Comparison of ENCODE assay signal across 15 mouse cellular contexts in genomic region chr2:32572196-32572595, GRCm38 (mm10). TPM values are rescaled to one million over a fixed set of nuclear protein-coding genes. Genes with fewer than 3 reads are reported as not detected.
DNase-seq lines count a peak whose midpoint lies in the region; ATAC-seq and TF ChIP-seq lines count a peak whose summit lies in the region.
"Had no signal": no experiment of that assay in that cellular context is flagged by ENCODE, and none has a peak within 500 bp of the region (broad histone marks: within the 10 kb centered on the region; RNA-seq: fewer than 3 reads in every experiment).

No protein-coding gene starts in this region.

- TF ChIP-seq EP300 in liver, postnatal 0 days (IDR thresholded peaks at IDR 0.05; ENCODE audit: low read depth), result no peak

- peaks cover 25% of the 10 kb centered on the region for H3K4me1 ChIP-seq in hindbrain, embryonic 12.5 days
- peaks cover 14% of the 10 kb centered on the region for H3K4me1 ChIP-seq in hindbrain, embryonic 16.5 days (ENCODE audit: control insufficient read depth, insufficient read depth, low read depth, low read length)
- H3K4me1 ChIP-seq in G1E (ENCODE audit: insufficient read depth, low read depth, low read length), result peaks cover 36% of the 10 kb centered on the region
- peaks cover 31% of the 10 kb centered on the region for H3K4me1 ChIP-seq in hindbrain, embryonic 13.5 days (replicated peaks)
- peaks cover 15% of the 10 kb centered on the region; the same call in 1 of the 2 replicates for H3K4me1 ChIP-seq in liver, postnatal 0 days (ENCODE audit: insufficient read depth)

- DNase-seq in G1E (ENCODE audit: low spot score), result no peak
- no peak for DNase-seq in liver, postnatal 0 days
- DNase-seq in gastrocnemius, postnatal 14 days, result no peak
- DNase-seq in thymus, postnatal 14 days, result no peak
- DNase-seq: cerebellum, postnatal 14 days; gastrocnemius, postnatal 10 days; kidney, adult 8-10 months; layer of hippocampus, adult 9-11 months had no signal

- no peak overlapping the region for H3K4me3 ChIP-seq in hindbrain, embryonic 12.5 days
- no peak overlapping the region for H3K4me3 ChIP-seq in hindbrain, embryonic 16.5 days (ENCODE audit: low read length)
- H3K4me3 ChIP-seq in G1E (ENCODE audit: low read depth, low read length), result peak overlapping the region; percentile 77; the same call in 1 of the 2 replicates
- H3K4me3 ChIP-seq in hindbrain, embryonic 13.5 days, result no peak overlapping the region
- no peak overlapping the region for H3K4me3 ChIP-seq in liver, postnatal 0 days (ENCODE audit: low read depth, low read length)

- no peak for ATAC-seq in hindbrain, embryonic 12.5 days (ENCODE audit: low FRiP score)
- no peak for ATAC-seq in hindbrain, embryonic 16.5 days
- ATAC-seq in G1E (ENCODE audit: extremely low read depth, insufficient number of reproducible peaks, low FRiP score, poor library complexity, severe bottlenecking), result no peak
- ATAC-seq in hindbrain, embryonic 13.5 days (ENCODE audit: low FRiP score), result no peak
- no peak for ATAC-seq in liver, postnatal 0 days

- H3K9me3 ChIP-seq in hindbrain, embryonic 12.5 days (replicated peaks), result no peaks in the 10 kb centered on the region
- no peaks in the 10 kb centered on the region for H3K9me3 ChIP-seq in hindbrain, embryonic 16.5 days (ENCODE audit: control insufficient read depth, low read length)
- H3K9me3 ChIP-seq in G1E (replicated peaks), result no peaks in the 10 kb centered on the region
- no peaks in the 10 kb centered on the region for H3K9me3 ChIP-seq in hindbrain, embryonic 13.5 days
- H3K9me3 ChIP-seq in liver, postnatal 0 days (ENCODE audit: low read length), result no peaks in the 10 kb centered on the region
- H3K9me3 ChIP-seq: limb, embryonic 15.5 days had no signal

- 91% methylated on average over 11 of the region's 11 CpGs for WGBS in hindbrain, embryonic 12.5 days
- 88% methylated on average over 11 of the region's 11 CpGs for WGBS in hindbrain, embryonic 16.5 days
- 92% methylated on average over 11 of the region's 11 CpGs for WGBS in hindbrain, embryonic 13.5 days
- 86% methylated on average over 11 of the region's 11 CpGs for WGBS in liver, postnatal 0 days (ENCODE audit: insufficient replicate concordance)

- intact Hi-C loops in gastrocnemius, postnatal 14 days (cut with DNase I; ENCODE audit: low total_unique reads), result no loop called here

- H3K4me2 ChIP-seq in hindbrain, embryonic 12.5 days (replicated peaks), result peak overlapping the region; percentile 95; the same call in 1 of the 2 replicates
- no peak overlapping the region; the same call in 1 of the 2 replicates for H3K4me2 ChIP-seq in hindbrain, embryonic 16.5 days (ENCODE audit: low read length)
- peak overlapping the region; percentile 93; the same call in 1 of the 2 replicates for H3K4me2 ChIP-seq in hindbrain, embryonic 13.5 days
- no peak overlapping the region for H3K4me2 ChIP-seq in liver, postnatal 0 days (ENCODE audit: low read depth, low read length)

- no peak overlapping the region for H3K27ac ChIP-seq in hindbrain, embryonic 12.5 days
- no peak overlapping the region for H3K27ac ChIP-seq in hindbrain, embryonic 16.5 days (ENCODE audit: low read depth, low read length)
- no peak overlapping the region for H3K27ac ChIP-seq in hindbrain, embryonic 13.5 days
- no peak overlapping the region for H3K27ac ChIP-seq in liver, postnatal 0 days (ENCODE audit: low read depth)
- H3K27ac ChIP-seq: limb, embryonic 15.5 days had no signal

- TF ChIP-seq CTCF in G1E (IDR thresholded peaks at IDR 0.05; ENCODE audit: low read depth, low read length), result no peak
- no peak for TF ChIP-seq CTCF in liver, postnatal 0 days (IDR thresholded peaks at IDR 0.05; ENCODE audit: low read depth)

- no peak overlapping the region for H3K9ac ChIP-seq in hindbrain, embryonic 12.5 days
- H3K9ac ChIP-seq in hindbrain, embryonic 16.5 days (ENCODE audit: low read depth, low read length), result no peak overlapping the region
- H3K9ac ChIP-seq in hindbrain, embryonic 13.5 days, result no peak overlapping the region
- H3K9ac ChIP-seq in liver, postnatal 0 days (replicated peaks), result peak overlapping the region; percentile 85; the same call in 1 of the 2 replicates

- H3K36me3 ChIP-seq in hindbrain, embryonic 12.5 days, result peaks cover 27% of the 10 kb centered on the region
- H3K36me3 ChIP-seq in hindbrain, embryonic 16.5 days (ENCODE audit: control insufficient read depth, insufficient read depth, low read length), result peaks cover 14% of the 10 kb centered on the region
- peaks cover 66% of the 10 kb centered on the region for H3K36me3 ChIP-seq in G1E (replicated peaks)
- H3K36me3 ChIP-seq in hindbrain, embryonic 13.5 days, result peaks cover 31% of the 10 kb centered on the region
- H3K36me3 ChIP-seq in liver, postnatal 0 days (replicated peaks; ENCODE audit: insufficient read depth, low read length), result peaks cover 11% of the 10 kb centered on the region

- peaks cover 6% of the 10 kb centered on the region; the same call in 1 of the 2 replicates for H3K27me3 ChIP-seq in hindbrain, embryonic 12.5 days
- H3K27me3 ChIP-seq in hindbrain, embryonic 16.5 days (replicated peaks; ENCODE audit: control insufficient read depth, insufficient read depth, low read length), result no peaks in the 10 kb centered on the region
- peaks cover 8% of the 10 kb centered on the region; the same call in 1 of the 2 replicates for H3K27me3 ChIP-seq in G1E (ENCODE audit: insufficient read depth, low read length)
- H3K27me3 ChIP-seq in hindbrain, embryonic 13.5 days, result peaks cover 11% of the 10 kb centered on the region
- peaks cover 8% of the 10 kb centered on the region; the same call in 1 of the 2 replicates for H3K27me3 ChIP-seq in liver, postnatal 0 days (ENCODE audit: insufficient read depth, low read length)

RNA-seq across cellular contexts. Expression of gene Dpm2, which starts 1.5 kb away (rescaled TPM):
- polyA plus RNA-seq in hindbrain, embryonic 12.5 days (2016; fragmentation: Nextera tagmentation; extraction: Ambion mirVana), result 110 and 117 TPM in 2 replicates
- 142 and 150 TPM in 2 replicates for polyA plus RNA-seq in hindbrain, embryonic 16.5 days (2015; fragmentation: Nextera tagmentation; extraction: Ambion mirVana)
- total RNA-seq in G1E (2014; fragmentation: Nextera tagmentation) (74.6 and 85.4 TPM in 2 replicates), G1E (2017) (59.3 and 64.4 TPM in 2 replicates)
- 8.2 and 9.4 TPM in 2 replicates for polyA plus RNA-seq in G1E (2012)
- polyA plus RNA-seq in hindbrain, embryonic 13.5 days (2015; fragmentation: Nextera tagmentation; extraction: Ambion mirVana), result 142 and 145 TPM in 2 replicates
- 37.0 and 41.7 TPM in 2 replicates for polyA plus RNA-seq in liver, postnatal 0 days (2015; fragmentation: Nextera tagmentation; extraction: Ambion mirVana)
- total RNA-seq in gastrocnemius, postnatal 14 days (2021), result 10 to 100 TPM; 17.6 to 17.8 TPM

RNA-seq across cellular contexts. Expression of gene Pip5kl1, which starts 2.4 kb away (rescaled TPM):
- polyA plus RNA-seq in hindbrain, embryonic 12.5 days (2016; fragmentation: Nextera tagmentation; extraction: Ambion mirVana), result 4.2 and 5.0 TPM in 2 replicates
- 16.9 and 20.4 TPM in 2 replicates for polyA plus RNA-seq in hindbrain, embryonic 16.5 days (2015; fragmentation: Nextera tagmentation; extraction: Ambion mirVana)
- 1.0 TPM in 1 of 2 replicates, not detected in the other for total RNA-seq in G1E (2014; fragmentation: Nextera tagmentation)
- total RNA-seq in G1E (2017), result 0.71 and 1.0 TPM in 2 replicates
- 0.11 and 0.13 TPM in 2 replicates for polyA plus RNA-seq in G1E (2012)
- polyA plus RNA-seq in hindbrain, embryonic 13.5 days (2015; fragmentation: Nextera tagmentation; extraction: Ambion mirVana), result 9.0 and 9.6 TPM in 2 replicates
- not detected in 2 replicates for polyA plus RNA-seq in liver, postnatal 0 days (2015; fragmentation: Nextera tagmentation; extraction: Ambion mirVana)
- not detected for total RNA-seq in gastrocnemius, postnatal 14 days (2021)
- total RNA-seq: gastrocnemius, postnatal 10 days had no signal

RNA-seq across cellular contexts. Expression of gene 9430097D07Rik, which starts 3.3 kb away (rescaled TPM):
- polyA plus RNA-seq in hindbrain, embryonic 12.5 days (2016; fragmentation: Nextera tagmentation; extraction: Ambion mirVana), result 0.31 and 0.56 TPM in 2 replicates
- 0.72 and 1.6 TPM in 2 replicates for polyA plus RNA-seq in hindbrain, embryonic 16.5 days (2015; fragmentation: Nextera tagmentation; extraction: Ambion mirVana)
- not detected in 2 replicates for total RNA-seq in G1E (2014; fragmentation: Nextera tagmentation)
- total RNA-seq in G1E (2017), result 0.11 TPM in 1 of 2 replicates, not detected in the other
- polyA plus RNA-seq in G1E (2012), result not detected in 2 replicates
- polyA plus RNA-seq in hindbrain, embryonic 13.5 days (2015; fragmentation: Nextera tagmentation; extraction: Ambion mirVana), result 0.53 and 0.56 TPM in 2 replicates
- polyA plus RNA-seq in liver, postnatal 0 days (2015; fragmentation: Nextera tagmentation; extraction: Ambion mirVana), result not detected in 2 replicates
- not detected for total RNA-seq in gastrocnemius, postnatal 14 days (2021)
- total RNA-seq: gastrocnemius, postnatal 10 days had no signal
- polyA plus RNA-seq: heart, embryonic 16.5 days; limb, embryonic 15.5 days; small intestine, adult 2 months; thymus, postnatal 0 days had no signal

RNA-seq across cellular contexts. Expression of gene St6galnac4, which starts 14.7 kb away (rescaled TPM):
- 21.5 and 22.9 TPM in 2 replicates for polyA plus RNA-seq in hindbrain, embryonic 12.5 days (2016; fragmentation: Nextera tagmentation; extraction: Ambion mirVana)
- polyA plus RNA-seq in hindbrain, embryonic 16.5 days (2015; fragmentation: Nextera tagmentation; extraction: Ambion mirVana), result 49.6 and 54.3 TPM in 2 replicates
- total RNA-seq in G1E (2014; fragmentation: Nextera tagmentation), result 15.4 and 25.2 TPM in 2 replicates
- total RNA-seq in G1E (2017), result 6.7 and 8.1 TPM in 2 replicates
- 20.8 and 24.4 TPM in 2 replicates for polyA plus RNA-seq in G1E (2012)
- 22.8 and 23.4 TPM in 2 replicates for polyA plus RNA-seq in hindbrain, embryonic 13.5 days (2015; fragmentation: Nextera tagmentation; extraction: Ambion mirVana)
- polyA plus RNA-seq in liver, postnatal 0 days (2015; fragmentation: Nextera tagmentation; extraction: Ambion mirVana), result 4.3 and 5.8 TPM in 2 replicates
- 10 to 100 TPM; 25.6 to 26.3 TPM for total RNA-seq in gastrocnemius, postnatal 14 days (2021)

RNA-seq across cellular contexts. Expression of gene St6galnac6, which starts 27.3 kb away (rescaled TPM):
- polyA plus RNA-seq in hindbrain, embryonic 12.5 days (2016; fragmentation: Nextera tagmentation; extraction: Ambion mirVana), result 13.5 and 14.3 TPM in 2 replicates
- polyA plus RNA-seq in hindbrain, embryonic 16.5 days (2015; fragmentation: Nextera tagmentation; extraction: Ambion mirVana), result 29.5 and 35.4 TPM in 2 replicates
- total RNA-seq in G1E (2014; fragmentation: Nextera tagmentation) (18.3 and 20.2 TPM in 2 replicates), G1E (2017) (16.8 and 19.8 TPM in 2 replicates)
- 36.6 and 39.2 TPM in 2 replicates for polyA plus RNA-seq in G1E (2012)
- polyA plus RNA-seq in hindbrain, embryonic 13.5 days (2015; fragmentation: Nextera tagmentation; extraction: Ambion mirVana), result 13.1 and 13.5 TPM in 2 replicates
- 14.0 and 15.9 TPM in 2 replicates for polyA plus RNA-seq in liver, postnatal 0 days (2015; fragmentation: Nextera tagmentation; extraction: Ambion mirVana)
- 10 to 100 TPM; 42.7 to 51.0 TPM for total RNA-seq in gastrocnemius, postnatal 14 days (2021)

Comparison
In these comparisons a context has a peak if more than half of its experiments do, and no peak if none do; other contexts are left out.
1. H3K4me2 ChIP-seq: peak in hindbrain, embryonic 12.5 days (single experiment) and hindbrain, embryonic 13.5 days (single experiment); none in hindbrain, embryonic 16.5 days (single experiment) and liver, postnatal 0 days (single experiment).